Mouse (Mus musculus) stomach, embryonic 16.5 days (tissue): ENCODE measurements around the gene Dst. TPM values are rescaled to one million over a fixed set of nuclear protein-coding genes. Genes with fewer than 3 reads are reported as not detected.
A peak's percentile ranks its signal among the peaks of the same experiment; 100 is the strongest.

ENCODE experiments used
- ATAC-seq: fragments of 200-750 bp; cut with Nextera tagmentation; 2 replicates; pipeline ENCODE4 v1.8.0; 2017; ENCODE audit warnings: moderate number of reproducible peaks, moderate TSS enrichment; ENCODE audit not compliant: insufficient read depth, low FRiP score
- H3K27ac ChIP-seq: fragments of 300-500 bp; sonication (generic); 2 replicates; pipeline ENCODE4 v1.5.1; 2014; ENCODE audit warnings: low read length
- H3K27me3 ChIP-seq: fragments of 300-500 bp; sonication (generic); 2 replicates; pipeline ENCODE4 v1.6.1; 2014; ENCODE audit warnings: low read length, control low read depth, mixed read lengths; ENCODE audit not compliant: control insufficient read depth, insufficient read depth
- H3K36me3 ChIP-seq: fragments of 300-500 bp; sonication (generic); 2 replicates; pipeline ENCODE4 v1.6.1; 2014; ENCODE audit warnings: low read length; ENCODE audit not compliant: control insufficient read depth, insufficient read depth
- H3K4me1 ChIP-seq: fragments of 300-500 bp; sonication (generic); 2 replicates; pipeline ENCODE4 v1.6.1; 2014; ENCODE audit warnings: low read length, control low read depth, mixed read lengths; ENCODE audit not compliant: control insufficient read depth, insufficient read depth
- H3K4me2 ChIP-seq: fragments of 300-500 bp; sonication (generic); 2 replicates; pipeline ENCODE4 v1.6.1; 2014; ENCODE audit warnings: low read depth, low read length, mixed read lengths
- H3K4me3 ChIP-seq: fragments of 300-500 bp; sonication (generic); replicated peaks from 2 replicates; pipeline ENCODE4 v1.5.1; 2014; ENCODE audit warnings: mild to moderate bottlenecking, low read length
- H3K9ac ChIP-seq: fragments of 300-500 bp; sonication (generic); 2 replicates; pipeline ENCODE4 v1.6.1; 2014; ENCODE audit warnings: low read length
- H3K9me3 ChIP-seq: fragments of 300-500 bp; sonication (generic); replicated peaks from 2 replicates; pipeline ENCODE4 v1.6.1; 2016; ENCODE audit warnings: low read length, control low read depth; ENCODE audit not compliant: control insufficient read depth
- WGBS: fragments of 180-500 bp; shearing (Covaris S2); extraction: QIAGEN DNeasy Blood & Tissue Kit; methylation state at CpG from one replicate; pipeline ENCODE4 v1.1.7; 2014; 5-methylcytosine and 5-hydroxymethylcytosine counted together
- polyA plus RNA-seq: library from polyadenylated mRNA; unstranded; fragments of >200 nt; fragmentation: Nextera tagmentation; extraction: Ambion mirVana; gene quantifications from 2 replicates; pipeline ENCODE4 v1.2.1, GENCODE M21; 2015

The Dst gene
- polyA plus RNA-seq, 1 experiment from 2014 or later: 27.8 TPM

DNA sequence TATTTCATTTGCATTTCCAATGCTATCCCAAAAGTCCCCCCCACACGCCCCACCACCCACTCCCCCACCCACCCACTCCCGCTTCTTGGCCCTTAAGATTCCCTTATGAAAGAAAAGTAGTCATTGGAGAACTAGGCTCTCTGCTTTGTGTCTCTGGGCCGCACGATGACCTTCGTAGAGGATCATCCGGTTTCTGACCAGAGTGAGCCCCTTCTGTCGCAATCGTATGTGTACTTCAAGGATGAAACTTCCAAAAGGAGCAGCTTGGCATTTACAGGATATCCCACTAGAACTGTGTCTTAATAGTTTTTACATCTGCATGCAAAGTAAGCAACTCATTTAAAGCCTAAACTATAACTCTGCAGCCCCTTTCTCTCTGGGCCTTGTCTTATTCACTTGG, 380.2 kb downstream of the Dst start:
- H3K27me3 ChIP-seq: no peaks in the 10 kb centered on the region
- peaks cover 24% of the 10 kb centered on the region for H3K36me3 ChIP-seq
- no peak overlapping the region for H3K27ac ChIP-seq
- WGBS: 87% methylated on average over 8 of the region's 8 CpGs
- no peak overlapping the region for H3K4me2 ChIP-seq
- peaks cover 3% of the 10 kb centered on the region; the same call in 1 of the 2 replicates for H3K4me1 ChIP-seq
- no peak for ATAC-seq
- no peaks in the 10 kb centered on the region for H3K9me3 ChIP-seq
- no peak overlapping the region for H3K4me3 ChIP-seq
- H3K9ac ChIP-seq: no peak overlapping the region

DNA sequence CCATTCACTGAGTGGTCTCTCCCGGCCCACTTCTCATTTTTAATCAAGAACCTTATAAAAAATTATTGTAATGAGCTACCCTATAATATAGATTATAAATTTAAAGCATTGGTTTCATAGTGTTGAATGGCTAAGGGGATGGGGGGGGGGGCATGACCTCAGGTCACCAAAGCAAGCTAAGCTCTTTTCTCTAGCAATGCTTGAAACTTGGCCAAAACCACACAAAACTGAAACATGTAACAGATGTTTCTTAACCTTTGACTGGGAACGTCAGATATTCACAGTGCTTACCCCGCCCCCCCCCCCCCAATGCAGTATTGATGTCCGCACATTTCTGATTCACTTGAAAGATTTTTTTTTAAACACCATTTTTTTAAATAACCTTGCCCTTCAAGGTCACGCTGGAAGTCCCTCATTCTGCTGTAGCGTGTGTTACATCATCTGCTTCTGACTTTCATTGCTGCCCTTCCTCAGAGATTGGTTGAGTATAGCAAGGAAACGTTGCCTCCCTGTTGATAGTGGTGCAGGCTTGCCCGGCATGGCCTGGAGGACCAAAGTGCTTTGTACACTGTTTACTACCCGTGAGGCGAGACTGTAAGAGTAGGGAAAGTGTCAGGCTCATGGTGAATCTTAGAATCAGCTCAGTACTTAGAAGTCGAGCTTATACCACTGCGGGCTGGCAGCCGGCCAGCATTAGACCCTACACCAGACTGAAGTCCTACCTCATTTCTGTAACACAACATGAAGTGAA, 380.9 kb downstream of the Dst start:
- peak overlapping the region; percentile 34; the same call in 1 of the 2 replicates for H3K27ac ChIP-seq
- peaks cover 23% of the 10 kb centered on the region for H3K36me3 ChIP-seq
- no peak overlapping the region for H3K9ac ChIP-seq
- ATAC-seq: peak; percentile 48; the same call in 1 of the 2 replicates
- H3K4me1 ChIP-seq: peaks cover 3% of the 10 kb centered on the region; the same call in 1 of the 2 replicates
- WGBS: 66% methylated on average over 13 of the region's 13 CpGs
- no peak overlapping the region for H3K4me3 ChIP-seq
- no peak overlapping the region for H3K4me2 ChIP-seq
- no peaks in the 10 kb centered on the region for H3K9me3 ChIP-seq
- H3K27me3 ChIP-seq: no peaks in the 10 kb centered on the region

DNA sequence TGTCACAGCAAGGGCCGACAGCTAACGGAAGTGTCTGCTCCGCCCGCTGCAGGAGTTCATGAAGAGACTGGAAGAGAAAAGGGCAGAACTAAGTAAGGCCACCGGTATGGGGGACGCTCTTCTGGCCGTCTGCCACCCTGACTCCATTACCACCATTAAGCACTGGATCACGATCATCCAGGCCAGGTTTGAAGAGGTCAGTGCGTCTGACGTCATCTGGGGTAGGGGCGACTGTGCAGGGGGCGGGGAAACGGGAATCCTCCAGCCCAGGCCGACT, 381.4 kb downstream of the Dst start:
- Histone ChIP-seq H3K36me3 (peaks cover 18% of the 10 kb centered on the region), H3K9ac (no peak overlapping the region), H3K27me3 (no peaks in the 10 kb centered on the region), H3K4me3 (no peak overlapping the region), H3K9me3 (no peaks in the 10 kb centered on the region), H3K4me1 (peaks cover 3% of the 10 kb centered on the region; the same call in 1 of the 2 replicates), H3K27ac (0 out of 2 replicates have a peak overlapping the region, but pooled peaks have one; percentile 34), H3K4me2 (no peak overlapping the region)
- 77% methylated on average over 14 of the region's 14 CpGs for WGBS
- ATAC-seq: peak; percentile 20; the same call in 1 of the 2 replicates

DNA sequence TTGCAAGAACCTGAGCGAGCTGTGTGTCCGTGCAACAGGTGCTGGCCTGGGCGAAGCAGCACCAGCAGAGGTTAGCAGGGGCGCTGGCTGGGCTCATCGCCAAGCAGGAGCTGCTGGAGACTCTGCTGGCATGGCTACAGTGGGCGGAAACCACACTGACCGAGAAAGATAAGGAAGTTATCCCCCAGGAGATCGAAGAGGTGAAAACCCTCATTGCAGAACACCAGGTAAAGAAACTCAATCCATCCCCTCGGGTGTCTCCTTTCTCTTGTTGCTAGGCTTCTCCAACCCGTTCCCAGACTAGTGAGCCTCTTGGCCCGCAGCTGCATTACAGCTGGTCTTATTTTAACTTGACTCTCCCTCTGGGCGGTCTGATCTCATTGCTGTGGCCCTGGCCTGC, 382.3 kb downstream of the Dst start:
- Histone ChIP-seq H3K9ac (no peak overlapping the region), H3K9me3 (no peaks in the 10 kb centered on the region), H3K36me3 (peaks cover 21% of the 10 kb centered on the region), H3K4me2 (no peak overlapping the region), H3K27ac (0 out of 2 replicates have a peak overlapping the region, but pooled peaks have one; percentile 17), H3K4me3 (no peak overlapping the region), H3K27me3 (no peaks in the 10 kb centered on the region), H3K4me1 (peaks cover 3% of the 10 kb centered on the region; the same call in 1 of the 2 replicates)
- WGBS: 78% methylated on average over 12 of the region's 12 CpGs
- ATAC-seq: no peak

DNA sequence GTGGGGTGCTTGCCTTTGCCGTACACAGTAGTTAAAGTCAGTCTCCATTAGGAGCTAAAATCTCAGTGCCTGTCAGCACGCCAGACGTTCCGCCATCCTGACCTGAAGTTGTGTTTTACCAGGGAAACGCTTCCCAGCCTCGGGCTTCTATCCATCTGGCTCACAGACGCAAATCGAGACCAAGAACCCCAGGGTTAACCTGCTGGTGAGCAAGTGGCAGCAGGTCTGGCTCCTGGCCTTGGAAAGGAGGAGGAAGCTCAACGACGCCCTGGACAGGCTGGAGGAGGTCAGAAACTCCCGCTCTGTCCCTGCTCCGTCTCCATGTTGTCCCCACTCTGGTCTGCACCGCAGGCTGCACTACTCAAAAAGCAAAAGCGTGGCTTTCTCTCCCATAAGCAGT, 385.2 kb downstream of the Dst start:
- H3K4me3 ChIP-seq: no peak overlapping the region
- H3K27ac ChIP-seq: no peak overlapping the region
- ATAC-seq: no peak
- H3K4me1 ChIP-seq: peaks cover 3% of the 10 kb centered on the region; the same call in 1 of the 2 replicates
- no peaks in the 10 kb centered on the region for H3K9me3 ChIP-seq
- H3K27me3 ChIP-seq: no peaks in the 10 kb centered on the region
- H3K9ac ChIP-seq: no peak overlapping the region
- peaks cover 28% of the 10 kb centered on the region for H3K36me3 ChIP-seq
- no peak overlapping the region for H3K4me2 ChIP-seq
- WGBS: 86% methylated on average over 14 of the region's 14 CpGs

DNA sequence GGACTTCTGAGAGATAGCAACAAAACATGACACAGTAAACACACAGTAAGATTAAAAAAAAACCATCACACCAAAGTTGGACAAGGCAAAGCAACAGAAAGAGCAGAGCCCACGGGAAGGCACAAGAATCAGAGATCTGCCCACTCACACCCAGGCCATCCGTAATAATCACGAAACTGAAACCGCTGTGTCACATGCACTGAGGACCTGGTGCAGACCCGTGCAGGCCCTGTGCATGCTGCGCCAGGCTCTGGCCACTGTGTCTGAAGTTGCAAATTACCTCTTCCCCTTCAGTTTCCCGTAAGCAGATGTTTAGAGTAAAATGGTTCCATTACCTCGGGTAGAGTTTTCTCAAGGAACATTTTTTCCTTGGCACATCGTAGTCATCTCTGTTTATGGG, 389.6 kb downstream of the Dst start:
- Histone ChIP-seq H3K4me3 (no peak overlapping the region), H3K36me3 (peaks cover 11% of the 10 kb centered on the region; the same call in 1 of the 2 replicates), H3K9me3 (no peaks in the 10 kb centered on the region), H3K27ac (no peak overlapping the region), H3K4me1 (peaks cover 3% of the 10 kb centered on the region; the same call in 1 of the 2 replicates), H3K4me2 (no peak overlapping the region), H3K9ac (no peak overlapping the region), H3K27me3 (no peaks in the 10 kb centered on the region)
- ATAC-seq: no peak
- 86% methylated on average over 9 of the region's 9 CpGs for WGBS

DNA sequence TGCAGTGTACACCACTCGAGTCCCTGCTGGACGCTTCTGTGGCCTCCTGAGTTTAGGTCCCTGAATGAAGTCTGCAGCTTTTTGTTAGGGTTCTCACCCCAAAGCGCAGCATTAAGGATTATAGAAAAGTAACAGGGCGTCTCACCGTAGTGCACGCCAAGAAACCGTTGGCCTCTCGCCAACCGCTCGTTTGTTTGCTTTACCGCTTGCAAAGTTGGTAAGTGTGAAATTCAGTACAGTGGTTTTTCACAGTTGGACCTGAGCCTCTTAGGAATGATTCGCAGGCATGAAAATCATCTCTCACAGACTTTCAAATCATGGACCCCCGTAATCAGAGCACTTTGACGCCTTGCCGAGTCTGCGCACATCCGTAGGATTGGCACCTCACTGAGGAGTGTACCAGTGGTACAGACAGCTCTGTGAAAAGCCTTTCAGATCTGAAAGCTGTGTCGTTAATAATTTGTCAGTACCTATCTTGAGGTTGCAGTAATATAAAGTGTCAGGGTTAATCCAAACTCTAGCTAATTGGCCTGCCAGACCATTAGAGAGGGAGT, 390.7 kb downstream of the Dst start:
- H3K27me3 ChIP-seq: no peaks in the 10 kb centered on the region
- peak overlapping the region; percentile 46; the same call in 1 of the 2 replicates for H3K27ac ChIP-seq
- WGBS: 64% methylated on average over 18 of the region's 18 CpGs

DNA sequence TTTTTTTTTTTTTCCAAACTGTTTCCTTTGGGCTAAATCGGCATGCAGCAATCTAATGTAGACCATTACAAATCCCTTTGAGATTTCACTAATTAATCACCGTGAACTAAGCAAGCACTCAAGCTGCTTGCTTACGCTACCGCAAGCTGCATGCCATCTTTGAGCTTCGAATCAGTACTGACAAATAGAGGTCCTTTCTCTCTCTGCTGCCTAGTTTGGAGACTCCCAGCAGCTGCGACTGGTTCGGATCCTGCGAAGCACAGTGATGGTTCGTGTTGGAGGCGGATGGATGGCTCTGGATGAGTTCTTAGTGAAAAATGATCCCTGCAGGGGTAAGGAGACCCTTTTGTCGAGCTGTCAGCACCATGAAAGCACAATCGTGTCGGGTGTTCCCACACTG, 391.5 kb downstream of the Dst start:
- Histone ChIP-seq H3K4me3 (no peak overlapping the region), H3K27ac (no peak overlapping the region), H3K4me1 (peaks cover 3% of the 10 kb centered on the region; the same call in 1 of the 2 replicates), H3K4me2 (no peak overlapping the region), H3K36me3 (peaks cover 15% of the 10 kb centered on the region; the same call in 1 of the 2 replicates), H3K9ac (no peak overlapping the region), H3K27me3 (no peaks in the 10 kb centered on the region), H3K9me3 (no peaks in the 10 kb centered on the region)
- ATAC-seq: no peak
- WGBS: 72% methylated on average over 13 of the region's 13 CpGs

More for the DNA sequence above, 390.7 kb downstream of the Dst start:
- peaks cover 15% of the 10 kb centered on the region; the same call in 1 of the 2 replicates for H3K36me3 ChIP-seq
- ATAC-seq: peak; percentile 32; the same call in 1 of the 2 replicates
- no peak overlapping the region for H3K4me3 ChIP-seq
- H3K4me1 ChIP-seq: peaks cover 3% of the 10 kb centered on the region; the same call in 1 of the 2 replicates
- H3K4me2 ChIP-seq: no peak overlapping the region
- no peaks in the 10 kb centered on the region for H3K9me3 ChIP-seq
- H3K9ac ChIP-seq: no peak overlapping the region

DNA sequence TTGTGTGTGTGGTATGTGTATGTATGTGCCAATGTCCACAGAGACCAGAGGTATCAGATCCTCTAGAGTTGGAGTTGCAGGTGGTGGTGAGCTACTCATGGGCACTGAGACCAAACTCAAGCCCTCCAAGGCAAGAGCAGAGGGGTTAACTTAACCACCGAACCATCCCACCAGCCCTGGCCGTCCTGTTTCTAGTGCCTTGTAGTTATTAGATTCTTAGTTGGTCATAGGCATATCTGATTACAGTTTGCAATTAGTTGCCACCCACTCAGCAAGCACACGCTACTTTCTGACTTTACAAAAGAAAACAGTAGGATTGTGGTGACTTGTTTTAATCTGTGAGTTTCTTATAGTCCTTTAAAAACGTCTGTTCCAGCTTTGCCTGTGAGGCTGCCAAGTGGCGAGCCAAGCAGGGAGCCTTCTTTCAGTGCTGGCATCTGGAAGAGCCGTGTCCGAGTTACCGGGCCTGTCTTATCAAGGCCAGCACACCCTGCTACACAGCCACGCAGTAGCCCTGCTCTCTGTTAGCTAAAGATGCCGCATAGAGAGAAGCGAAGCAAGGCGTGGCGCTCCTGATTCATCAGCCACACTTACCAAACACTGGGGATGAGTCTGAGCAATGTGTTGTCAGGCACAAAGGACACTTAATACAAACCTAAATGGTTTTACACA, 392.4 kb downstream of the Dst start:
- WGBS: 73% methylated on average over 13 of the region's 13 CpGs

More for the DNA sequence above, 392.4 kb downstream of the Dst start:
- Histone ChIP-seq H3K4me2 (no peak overlapping the region), H3K27me3 (no peaks in the 10 kb centered on the region), H3K4me1 (peaks cover 3% of the 10 kb centered on the region; the same call in 1 of the 2 replicates), H3K9ac (no peak overlapping the region), H3K4me3 (no peak overlapping the region), H3K9me3 (no peaks in the 10 kb centered on the region), H3K36me3 (peaks cover 11% of the 10 kb centered on the region; the same call in 1 of the 2 replicates), H3K27ac (no peak overlapping the region)
- ATAC-seq: no peak
